Mouse (Mus musculus): ENCODE results near the gene Man2c1.
A peak's percentile ranks its signal among the peaks of the same experiment; 100 is the strongest.

The Man2c1 gene

DNA sequence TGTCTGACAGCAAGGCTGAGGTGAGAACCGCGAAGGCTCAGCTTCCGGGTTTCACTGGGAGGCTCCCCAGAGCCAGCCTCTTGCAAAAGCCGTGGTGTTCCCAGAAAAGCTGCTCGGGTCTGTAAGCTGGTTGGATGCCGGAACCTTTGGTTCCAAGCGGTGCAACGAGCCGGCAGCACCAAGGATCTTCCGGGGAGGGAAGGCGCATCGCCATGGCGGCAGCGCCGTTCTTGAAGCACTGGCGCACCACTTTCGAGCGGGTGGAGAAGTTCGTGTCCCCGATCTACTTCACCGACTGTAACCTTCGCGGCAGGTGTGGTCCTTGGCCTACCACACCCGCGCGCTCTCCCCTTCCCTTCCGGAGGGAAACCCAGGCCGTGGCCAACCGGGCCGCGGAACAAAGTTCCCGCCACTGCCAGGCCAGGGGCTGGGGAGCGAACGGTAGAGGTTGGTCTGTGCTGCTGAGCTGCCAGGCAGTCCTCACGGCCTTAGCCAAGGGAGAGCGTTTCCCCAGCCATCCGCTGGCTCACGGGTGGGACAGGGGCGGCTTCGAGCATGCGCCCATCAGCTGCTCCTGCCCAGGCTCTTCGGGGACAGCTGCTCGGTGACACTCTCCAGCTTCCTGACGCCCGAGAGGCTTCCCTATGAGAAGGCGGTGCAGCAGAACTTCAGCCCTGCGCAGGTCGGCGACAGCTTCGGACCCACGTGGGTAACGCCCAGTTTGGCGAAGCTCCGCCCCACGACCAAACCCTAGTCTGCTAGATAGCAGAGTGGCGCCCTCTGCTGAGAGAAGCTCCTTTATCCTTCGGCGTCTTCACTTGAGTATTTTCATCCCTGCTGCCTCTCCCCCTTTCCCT is at the start of gene Man2c1:
TSS of gene Man2c1 (plus strand) at position 114 of the 857 bp plus-strand sequence.
- DNase-seq (ENCODE audit: low spot score) = peak; percentile 96

- DNase-seq (ENCODE audit: low spot score) = no peak
These were observed 48.3 kb upstream of the Man2c1 start for GRCm38 (mm10) chr9:57082236-57082635.

- DNase-seq (ENCODE audit: low spot score) = no peak
These were observed 13.2 kb upstream of the Man2c1 start for GRCm38 (mm10) chr9:57117261-57117755.

- peak; percentile 22 for DNase-seq (ENCODE audit: low spot score)
These were observed 849 bp upstream of the Man2c1 start for GRCm38 (mm10) chr9:57129641-57130040.

DNA sequence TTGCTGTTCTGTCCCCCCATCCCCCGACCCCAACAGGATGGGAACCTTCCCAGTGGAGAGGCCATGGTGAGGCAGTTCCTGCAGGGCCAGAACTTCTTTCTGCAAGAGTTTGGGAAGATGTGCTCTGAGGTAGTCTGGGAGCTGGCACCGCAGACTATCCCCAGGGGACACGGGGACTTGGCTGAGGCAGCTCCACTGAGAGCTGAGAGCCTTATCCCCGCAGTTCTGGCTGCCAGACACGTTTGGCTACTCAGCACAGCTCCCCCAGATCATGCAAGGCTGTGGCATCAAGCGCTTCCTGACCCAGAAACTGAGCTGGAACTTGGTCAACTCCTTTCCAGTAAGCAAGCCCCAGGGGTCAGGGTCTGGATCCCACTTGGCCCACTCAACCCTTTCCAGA is 6.8 kb downstream of the Man2c1 start:
- DNase-seq (ENCODE audit: low spot score) = peak; percentile 86

- no peak for DNase-seq (ENCODE audit: low spot score)
These were observed 7.3 kb downstream of the Man2c1 start for GRCm38 (mm10) chr9:57137777-57138176.

DNA sequence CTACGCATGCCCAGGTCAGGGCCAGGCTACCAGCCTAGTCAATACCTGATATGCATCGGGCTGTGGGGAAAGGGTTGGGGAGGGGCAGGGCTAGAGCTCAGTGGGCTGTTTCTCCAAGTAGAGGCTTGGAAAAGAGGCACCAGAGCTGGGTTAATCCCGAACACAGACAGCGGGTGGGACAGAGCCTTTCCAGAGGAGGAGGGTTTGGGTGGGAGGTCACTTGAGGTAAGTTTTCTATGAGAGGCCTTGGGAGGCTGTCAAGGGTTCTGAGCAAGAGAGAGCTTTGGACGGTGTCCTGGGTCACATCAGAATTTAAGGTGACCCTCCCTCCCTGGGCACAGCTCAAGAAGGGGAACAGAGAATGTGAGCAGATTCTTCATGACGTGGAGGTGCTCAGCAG is 8.0 kb downstream of the Man2c1 start:
- no peak for DNase-seq (ENCODE audit: low spot score)

GRCm38 (mm10) chr9:57139110-57139509 is 8.6 kb downstream of the Man2c1 start:
- DNase-seq (ENCODE audit: low spot score) = no peak

DNA sequence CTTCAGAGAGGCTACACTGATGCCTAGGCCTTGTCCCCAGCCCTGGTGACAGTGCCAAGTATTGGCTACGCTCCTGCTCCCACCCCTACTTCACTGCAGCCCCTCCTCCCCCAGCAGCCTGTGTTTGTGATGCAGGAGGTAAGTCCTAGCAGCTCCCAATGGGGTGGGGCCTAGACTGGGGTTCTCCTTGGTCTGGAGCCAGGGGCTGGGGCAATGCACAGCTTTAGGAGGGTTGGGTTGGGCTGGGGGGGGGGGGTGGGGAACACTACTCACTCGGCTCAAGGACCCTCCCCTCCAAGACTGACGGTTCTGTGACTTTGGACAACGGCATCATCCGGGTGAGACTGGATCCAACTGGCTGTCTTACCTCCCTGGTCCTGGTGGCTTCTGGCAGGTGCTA is 9.1 kb downstream of the Man2c1 start:
- DNase-seq (ENCODE audit: low spot score) = no peak

GRCm38 (mm10) chr9:57141417-57142353 is 11.2 kb downstream of the Man2c1 start:
- no peak for DNase-seq (ENCODE audit: low spot score)

DNA sequence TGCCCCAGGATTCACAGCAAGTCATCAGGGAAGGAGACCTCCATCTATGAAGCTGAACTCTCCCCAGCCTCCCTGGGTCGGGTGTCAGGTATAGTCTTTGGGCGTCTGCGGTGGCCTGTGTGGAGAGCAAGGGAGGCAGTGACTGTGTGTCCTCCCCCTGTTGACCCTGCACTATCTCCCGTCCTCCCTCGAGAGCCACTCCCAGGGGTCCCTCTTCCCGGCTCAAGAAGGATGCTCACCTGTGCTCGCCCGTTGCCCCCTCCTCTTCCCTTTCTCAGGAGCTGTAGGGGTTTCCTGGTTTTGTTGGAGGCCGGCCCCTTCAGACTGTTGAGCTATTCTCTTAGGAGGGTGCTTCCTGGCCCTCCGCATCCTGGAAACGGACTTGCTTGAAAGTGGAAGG is 12.7 kb downstream of the Man2c1 start:
- DNase-seq (ENCODE audit: low spot score) = no peak

DNA sequence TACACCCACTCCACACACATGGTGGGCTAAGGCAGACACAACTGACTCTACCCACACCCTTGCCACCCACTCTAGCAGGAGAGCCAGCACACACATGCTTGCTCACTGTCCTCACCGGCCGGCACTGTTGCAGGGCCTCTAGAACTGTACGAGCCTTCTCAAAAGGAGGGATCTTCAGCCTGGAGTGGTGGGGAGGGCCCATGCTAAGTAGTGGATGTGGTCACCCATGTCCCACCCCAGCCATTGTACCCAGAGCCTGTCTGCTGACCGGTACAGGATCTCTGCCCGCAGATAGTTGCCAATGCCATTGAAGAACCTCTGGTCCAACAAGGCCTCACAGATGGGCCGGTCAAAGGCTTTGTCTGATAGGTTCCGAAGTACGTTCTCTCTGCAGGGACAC is 14.3 kb downstream of the Man2c1 start:
- no peak for DNase-seq (ENCODE audit: low spot score)

- DNase-seq (ENCODE audit: low spot score) = no peak
These were observed 16.1 kb downstream of the Man2c1 start for GRCm38 (mm10) chr9:57146451-57147066.

- peak; percentile 56 for DNase-seq (ENCODE audit: low spot score)
These were observed 17.0 kb downstream of the Man2c1 start for GRCm38 (mm10) chr9:57147205-57148143.

DNA sequence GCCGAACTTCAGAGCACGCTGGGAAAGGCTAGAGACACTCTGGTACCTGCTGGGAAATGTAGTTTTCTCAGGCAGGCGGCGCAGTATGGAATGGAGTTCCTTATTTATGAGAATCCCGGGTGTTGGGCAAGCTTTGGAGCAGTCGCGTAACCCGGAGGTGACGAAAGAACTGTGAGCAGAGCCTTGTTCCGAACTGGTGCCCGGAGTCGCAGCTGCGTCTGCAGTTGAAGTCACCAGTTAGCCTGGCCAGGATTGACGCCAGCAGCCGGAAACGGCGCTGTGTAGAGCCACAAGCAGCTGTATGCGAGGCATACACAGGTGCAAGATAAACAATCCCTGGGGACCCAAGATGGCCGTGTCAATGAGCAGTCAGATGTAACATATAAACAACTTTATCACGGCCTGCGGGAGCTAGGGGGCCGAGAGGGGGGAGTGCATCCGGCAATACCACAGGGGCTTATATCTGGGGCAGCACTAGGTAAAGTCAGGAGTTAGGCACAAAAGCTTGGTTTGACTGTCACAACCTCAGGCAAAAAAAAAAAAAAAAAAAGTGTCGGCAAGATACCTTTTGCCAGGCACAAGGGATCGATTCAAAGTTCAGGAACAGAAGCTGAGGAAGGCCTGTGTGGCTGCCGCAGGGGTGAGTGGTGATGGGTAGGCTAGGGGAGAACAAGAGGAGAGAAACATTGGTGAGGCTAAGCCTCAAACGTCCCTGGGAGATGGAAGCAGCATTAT is 17.8 kb downstream of the Man2c1 start, which contains the start of gene Neil1:
TSS of gene Neil1 (minus strand) at position 162 of the 735 bp plus-strand sequence.
- DNase-seq (ENCODE audit: low spot score) = peak; percentile 97

GRCm38 (mm10) chr9:57149021-57149420 is 18.5 kb downstream of the Man2c1 start:
- DNase-seq (ENCODE audit: low spot score) = no peak

DNA sequence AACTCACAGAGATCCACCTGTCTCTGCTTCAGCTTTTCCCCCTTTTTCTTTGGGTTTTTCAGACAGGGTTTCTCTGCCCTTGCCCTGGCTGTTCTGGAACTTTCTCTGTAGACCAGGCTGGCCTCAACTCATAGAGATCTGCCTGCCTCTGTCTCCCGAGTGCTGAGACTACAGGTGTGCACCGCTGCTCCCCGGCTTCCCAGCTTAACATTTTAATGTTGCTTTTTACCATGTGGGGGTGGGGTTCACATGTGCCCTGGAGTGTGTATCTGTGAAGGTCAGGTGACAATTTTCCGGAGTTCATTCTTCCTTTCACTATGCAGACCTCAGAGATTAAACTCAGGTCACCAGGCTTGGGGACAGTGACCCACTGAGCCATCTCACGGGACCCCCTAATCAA is 19.7 kb downstream of the Man2c1 start:
- DNase-seq (ENCODE audit: low spot score) = no peak

DNA sequence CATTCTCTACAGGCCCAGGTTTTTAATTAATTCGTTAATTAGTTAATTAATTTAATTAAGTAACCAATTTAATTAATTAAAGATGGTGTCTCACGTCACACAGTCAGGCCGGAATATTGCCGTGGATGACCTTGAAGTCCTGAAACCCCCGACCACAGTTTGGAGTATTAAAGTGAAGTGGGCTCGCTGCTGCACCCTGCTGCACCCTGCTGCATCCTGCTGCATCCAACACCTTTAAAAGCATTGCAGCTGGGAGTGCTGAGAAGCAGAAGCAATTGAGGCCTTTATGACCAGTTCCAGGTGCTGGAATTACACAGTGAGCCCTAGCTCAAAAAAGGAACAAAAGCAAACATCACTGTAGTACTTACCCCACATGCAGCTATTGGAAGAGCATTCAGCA is 21.8 kb downstream of the Man2c1 start:
- DNase-seq (ENCODE audit: low spot score) = no peak

DNA sequence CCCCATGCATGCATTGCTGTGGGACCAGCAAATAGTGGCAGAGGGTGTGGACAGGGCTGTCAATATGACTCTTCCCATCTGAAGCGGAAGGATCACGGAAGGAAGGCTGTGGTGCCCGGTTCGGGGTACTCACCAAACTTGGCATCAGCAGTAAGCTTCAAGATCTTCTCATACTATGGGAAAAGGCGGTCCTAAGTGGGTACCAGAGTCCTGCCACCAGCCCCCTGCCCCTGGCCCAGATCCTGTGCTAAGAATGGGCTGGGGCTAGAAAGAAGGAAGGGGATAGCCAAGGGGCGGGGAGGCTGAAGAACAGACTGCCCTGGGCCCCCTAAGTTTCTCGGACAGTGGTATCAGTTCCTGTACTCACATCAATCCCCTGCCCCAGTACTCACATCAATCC is 25.9 kb downstream of the Man2c1 start:
- DNase-seq (ENCODE audit: low spot score) = no peak

DNA sequence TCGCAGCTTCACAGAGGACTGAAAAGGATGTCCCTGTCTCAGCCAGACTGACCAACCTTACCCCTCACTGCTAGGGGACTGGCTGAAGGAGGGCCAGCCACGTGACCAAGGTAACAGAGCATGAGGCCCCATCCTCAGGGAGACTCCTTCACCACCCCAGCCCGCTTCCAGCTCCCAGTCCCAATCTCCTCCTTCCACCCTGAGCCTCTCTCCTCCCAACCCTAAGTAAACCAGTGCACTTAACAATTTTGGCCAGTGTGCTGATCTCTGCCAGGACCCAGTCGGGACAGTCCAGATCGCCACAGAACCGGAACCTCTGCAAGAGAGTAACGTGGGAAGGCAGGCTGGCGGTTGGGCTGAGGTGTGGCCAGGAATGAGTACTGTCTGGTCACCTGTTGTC is 26.3 kb downstream of the Man2c1 start:
- DNase-seq (ENCODE audit: low spot score) = no peak

Measured in adipocyte (in vitro differentiated cells).